Mouse (Mus musculus) heart, adult 2 months (tissue): Measurements from ENCODE around the gene Vwa5b1.

Source experiments
- CTCF ChIP-seq: fragments of 200-600 bp; IDR thresholded peaks from 2 replicates; pipeline ENCODE4 v1.8.1; 2022; ENCODE audit warnings: antibody characterized with exemption, mild to moderate bottlenecking, moderate library complexity
- EP300 ChIP-seq: fragments of 200-500 bp; IDR thresholded peaks from 2 replicates; pipeline ENCODE4 v1.6.1; 2011; ENCODE audit warnings: low read depth, low read length, control low read depth; ENCODE audit not compliant: insufficient read depth
- POLR2A ChIP-seq: fragments of 200-500 bp; IDR thresholded peaks from 2 replicates; pipeline ENCODE4 v1.6.1; 2011; ENCODE audit warnings: mild to moderate bottlenecking, low read depth, low read length, control low read depth; ENCODE audit not compliant: insufficient read depth

DNA sequence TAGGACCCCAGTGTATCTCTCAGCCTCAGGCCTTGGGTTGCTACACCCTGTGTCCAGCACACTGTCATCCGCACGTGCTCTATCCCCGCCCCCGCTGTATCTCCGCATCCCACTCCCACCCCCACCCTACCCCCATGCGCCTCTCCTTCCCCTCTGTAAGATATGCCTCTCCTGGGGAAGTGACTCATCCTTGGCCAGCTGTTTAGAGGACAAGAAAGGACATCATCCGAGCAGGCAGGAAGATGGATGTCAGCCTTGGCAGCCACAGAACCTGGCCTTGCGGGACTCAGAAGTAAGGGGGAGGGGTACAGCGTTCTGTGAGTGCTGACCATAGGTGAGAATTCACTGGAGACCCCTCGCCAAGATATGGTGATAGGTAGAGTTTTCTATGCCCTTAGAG, 30.8 kb upstream of the Vwa5b1 start:
- TF ChIP-seq POLR2A: no peak
- no peak for TF ChIP-seq CTCF
- no peak for TF ChIP-seq EP300
